Mouse (Mus musculus) hindbrain, postnatal 0 days (tissue): ENCODE results near the gene Ddias. TPM values are rescaled to one million over a fixed set of nuclear protein-coding genes. Genes with fewer than 3 reads are reported as not detected.

Experiments
- ATAC-seq: fragments of 200-750 bp; cut with Nextera tagmentation; 2 replicates; pipeline ENCODE4 v1.8.0; 2017; ENCODE audit warnings: mild to moderate bottlenecking, moderate TSS enrichment, moderate library complexity
- DNase-seq: peaks from one replicate; pipeline ENCODE4 v3.0.0-alpha.2; 2015; ENCODE audit warnings: low spot score
- H3K27ac ChIP-seq: fragments of 300-500 bp; sonication (generic); 2 replicates; pipeline ENCODE4 v1.5.1; 2014; ENCODE audit warnings: mild to moderate bottlenecking
- H3K27me3 ChIP-seq: fragments of 300-500 bp; sonication (generic); 2 replicates; pipeline ENCODE4 v1.6.1; 2014; ENCODE audit warnings: low read length, mixed read lengths; ENCODE audit not compliant: insufficient read depth
- H3K36me3 ChIP-seq: fragments of 300-500 bp; sonication (generic); 2 replicates; pipeline ENCODE4 v1.6.1; 2014; ENCODE audit warnings: low read length, mixed read lengths; ENCODE audit not compliant: insufficient read depth
- H3K4me1 ChIP-seq: fragments of 300-500 bp; sonication (generic); 2 replicates; pipeline ENCODE4 v1.6.1; 2014; ENCODE audit warnings: antibody characterized with exemption, low read length, mixed read lengths; ENCODE audit not compliant: insufficient read depth
- H3K4me2 ChIP-seq: fragments of 300-500 bp; sonication (generic); 2 replicates; pipeline ENCODE4 v1.6.1; 2014; ENCODE audit warnings: low read depth, mild to moderate bottlenecking, low read length, moderate library complexity, mixed read lengths
- H3K4me3 ChIP-seq: fragments of 300-500 bp; sonication (generic); 2 replicates; pipeline ENCODE4 v1.5.1; 2014; ENCODE audit warnings: low read length
- H3K9ac ChIP-seq: fragments of 300-500 bp; sonication (generic); replicated peaks from 2 replicates; pipeline ENCODE4 v1.6.1; 2014; ENCODE audit warnings: mild to moderate bottlenecking, low read length, moderate library complexity, mixed read lengths
- H3K9me3 ChIP-seq: fragments of 300-500 bp; sonication (generic); 2 replicates; pipeline ENCODE4 v1.6.1; 2016; ENCODE audit warnings: low read length, mixed read lengths
- CTCF ChIP-seq: IDR thresholded peaks from 2 replicates; pipeline ENCODE4 v1.5.1; 2016; ENCODE audit warnings: antibody characterized with exemption, control low read depth, low read depth
- WGBS: fragments of 180-500 bp; shearing (Covaris S2); extraction: QIAGEN DNeasy Blood & Tissue Kit; methylation state at CpG from one replicate; pipeline ENCODE4 v1.1.7; 2014; 5-methylcytosine and 5-hydroxymethylcytosine counted together
- polyA plus RNA-seq: library from polyadenylated mRNA; unstranded; fragments of >200 nt; fragmentation: Nextera tagmentation; extraction: Ambion mirVana; gene quantifications from 2 replicates; pipeline ENCODE4 v1.2.1, GENCODE M21; 2015
- total RNA-seq: library from RNA; depleted of rRNA; stranded (reverse); fragments of >200 nt; gene quantifications from 2 replicates; pipeline ENCODE4 v1.2.3, GENCODE M21; 2014

Gene Ddias
- total and polyA plus RNA-seq, 2 experiments from 2014 or later, result 1.8 to 3.8 TPM

DNA sequence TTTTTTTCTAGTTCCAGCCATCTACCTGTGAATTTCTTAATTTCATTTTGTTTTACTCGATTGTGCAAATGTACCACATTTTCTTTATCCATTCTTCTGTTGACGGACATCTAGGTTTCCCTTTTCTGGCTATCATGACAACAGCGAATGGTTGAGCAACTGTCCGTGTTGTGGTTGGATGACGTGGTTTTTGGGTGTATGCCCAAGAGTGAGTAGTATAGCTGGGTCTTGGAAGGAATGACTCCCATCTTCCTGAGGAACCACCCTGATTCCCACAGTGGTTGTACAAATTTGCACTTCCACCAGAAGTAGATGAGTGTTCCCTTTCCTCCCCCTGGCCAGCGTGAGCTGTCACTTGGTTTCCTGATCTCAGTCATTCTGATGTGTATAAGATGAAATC lies 41.7 kb downstream of the Ddias start:
- Histone ChIP-seq H3K4me3 (no peak overlapping the region), H3K36me3 (0 out of 2 replicates have a peak, but pooled peaks cover 3% of the 10 kb centered on the region), H3K4me1 (no peaks in the 10 kb centered on the region), H3K4me2 (no peak overlapping the region), H3K9me3 (no peaks in the 10 kb centered on the region), H3K27ac (no peak overlapping the region), H3K27me3 (no peaks in the 10 kb centered on the region), H3K9ac (no peak overlapping the region)
- WGBS, result 92% methylated on average over 6 of the region's 6 CpGs
- no peak for TF ChIP-seq CTCF
- DNase-seq (no peak), ATAC-seq (no peak)

DNA sequence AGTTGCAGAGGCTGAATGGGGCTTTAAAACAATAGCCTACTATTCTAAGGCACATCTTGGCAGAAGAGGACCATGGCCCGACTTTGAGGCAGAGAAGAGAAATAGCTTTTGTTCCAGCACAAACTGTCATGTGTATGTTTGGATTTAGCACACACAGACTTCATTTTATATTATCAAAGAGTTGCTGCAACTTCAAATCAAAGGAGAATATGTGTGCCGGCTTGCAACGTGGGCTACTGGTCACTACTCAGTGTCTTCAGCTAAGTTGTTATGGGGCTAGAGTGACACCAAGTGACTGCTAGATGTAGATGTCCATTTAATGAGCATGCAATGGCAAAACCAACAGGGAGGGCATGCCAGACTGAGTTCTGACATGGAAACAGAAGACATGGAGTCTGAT lies 46.1 kb downstream of the Ddias start:
- ATAC-seq, result peak; percentile 76; the same call in 1 of the 2 replicates
- Histone ChIP-seq H3K27ac (no peak overlapping the region), H3K4me1 (no peaks in the 10 kb centered on the region), H3K9ac (no peak overlapping the region), H3K9me3 (no peaks in the 10 kb centered on the region), H3K27me3 (no peaks in the 10 kb centered on the region), H3K4me2 (no peak overlapping the region), H3K36me3 (0 out of 2 replicates have a peak, but pooled peaks cover 3% of the 10 kb centered on the region), H3K4me3 (no peak overlapping the region)
- 24% methylated on average over 3 of the region's 3 CpGs for WGBS
- DNase-seq, result peak; percentile 63
- peak; percentile 67 for TF ChIP-seq CTCF

DNA sequence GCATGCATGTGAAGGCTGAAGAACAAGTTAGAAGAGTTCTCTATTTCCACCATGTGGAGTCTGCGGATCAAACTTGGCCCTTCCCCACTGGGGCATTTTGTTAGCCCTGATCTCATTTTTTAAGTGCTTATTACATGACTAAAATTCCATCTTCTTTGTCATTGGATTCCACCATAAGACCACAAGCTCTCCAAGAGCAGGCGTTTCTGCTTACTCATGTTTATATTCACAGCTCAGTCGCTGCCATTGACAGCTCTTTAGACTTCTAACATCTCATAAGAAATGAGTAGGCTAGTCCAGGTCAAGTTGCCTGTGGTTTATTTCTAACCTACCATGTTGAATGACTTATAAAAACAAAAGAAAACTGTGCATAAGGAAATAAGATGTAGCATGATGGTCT lies 47.8 kb downstream of the Ddias start:
- Histone ChIP-seq H3K4me1 (no peaks in the 10 kb centered on the region), H3K36me3 (0 out of 2 replicates have a peak, but pooled peaks cover 3% of the 10 kb centered on the region), H3K9me3 (no peaks in the 10 kb centered on the region), H3K9ac (no peak overlapping the region), H3K4me2 (no peak overlapping the region), H3K27me3 (no peaks in the 10 kb centered on the region), H3K27ac (no peak overlapping the region), H3K4me3 (no peak overlapping the region)
- ATAC-seq, result no peak
- DNase-seq, result no peak
- no peak for TF ChIP-seq CTCF
- WGBS, result 95% methylated on average over 3 of the region's 3 CpGs

DNA sequence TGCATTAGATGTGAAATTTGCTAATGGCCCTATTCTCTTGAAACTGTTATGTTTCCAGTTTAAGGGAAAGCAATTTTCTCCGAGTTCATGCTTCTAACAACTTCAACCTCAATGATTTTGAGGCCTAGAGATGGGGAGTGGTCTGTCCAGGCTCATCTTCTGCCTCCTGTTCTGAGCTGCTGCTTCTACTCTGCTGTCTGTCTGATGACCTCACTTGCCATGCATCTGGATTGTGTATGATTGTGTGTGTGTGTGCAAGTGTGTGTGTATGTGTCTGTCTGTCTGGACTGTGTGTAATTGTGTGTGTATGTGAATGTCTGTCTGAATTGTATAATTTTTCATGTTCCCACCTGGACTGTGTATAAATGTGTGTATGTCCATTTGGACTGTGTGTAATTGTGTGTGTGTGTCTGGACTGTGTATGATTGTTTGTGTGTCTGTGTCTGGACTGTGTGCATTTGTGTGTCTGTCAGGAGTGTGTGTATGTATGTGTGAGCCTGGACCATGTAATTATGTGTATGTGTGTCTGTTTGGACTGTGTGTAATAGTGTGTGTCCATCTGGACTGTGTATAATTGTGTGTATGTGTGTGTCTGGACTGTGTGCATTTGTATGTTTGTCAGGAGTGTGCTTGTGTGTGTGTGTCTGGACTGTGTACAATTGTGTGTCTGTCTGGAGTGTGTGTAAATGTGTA lies 51.5 kb downstream of the Ddias start:
- H3K27me3 ChIP-seq, result no peaks in the 10 kb centered on the region
- H3K27ac ChIP-seq, result no peak overlapping the region
- 58% methylated on average over 1 of the region's 1 CpGs for WGBS
- no peak overlapping the region for H3K9ac ChIP-seq
- H3K4me2 ChIP-seq, result no peak overlapping the region
- H3K4me3 ChIP-seq, result no peak overlapping the region
- ATAC-seq (peak; percentile 45; the same call in 1 of the 2 replicates), DNase-seq (no peak)
- no peak for TF ChIP-seq CTCF
- H3K4me1 ChIP-seq, result no peaks in the 10 kb centered on the region
- no peaks in the 10 kb centered on the region for H3K9me3 ChIP-seq
- no peaks in the 10 kb centered on the region for H3K36me3 ChIP-seq

DNA sequence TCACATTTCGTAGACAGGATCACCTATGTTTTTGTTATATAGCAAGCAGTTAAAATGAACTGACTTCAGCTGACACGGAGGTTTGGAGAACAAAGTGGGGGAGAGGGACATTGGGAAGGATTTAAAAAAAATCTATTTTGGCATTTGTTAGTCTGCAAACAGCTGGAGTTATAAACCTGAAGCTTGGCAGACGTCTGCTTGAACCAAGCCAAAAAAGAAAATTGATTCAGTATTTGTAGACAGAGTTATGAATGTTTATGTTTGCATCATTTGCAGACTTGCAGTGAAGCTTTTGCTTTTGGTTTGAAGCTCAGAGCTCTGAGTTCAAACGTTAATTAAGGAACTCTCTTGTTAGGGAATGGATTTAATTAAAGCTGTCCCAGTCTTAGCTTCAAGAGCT lies 52.2 kb downstream of the Ddias start:
- Histone ChIP-seq H3K36me3 (no peaks in the 10 kb centered on the region), H3K27me3 (no peaks in the 10 kb centered on the region), H3K9ac (no peak overlapping the region), H3K27ac (no peak overlapping the region), H3K9me3 (no peaks in the 10 kb centered on the region), H3K4me3 (no peak overlapping the region), H3K4me1 (no peaks in the 10 kb centered on the region), H3K4me2 (no peak overlapping the region)
- no peak for ATAC-seq
- no peak for TF ChIP-seq CTCF
- WGBS, result 48% methylated on average over 4 of the region's 4 CpGs
- DNase-seq, result no peak

DNA sequence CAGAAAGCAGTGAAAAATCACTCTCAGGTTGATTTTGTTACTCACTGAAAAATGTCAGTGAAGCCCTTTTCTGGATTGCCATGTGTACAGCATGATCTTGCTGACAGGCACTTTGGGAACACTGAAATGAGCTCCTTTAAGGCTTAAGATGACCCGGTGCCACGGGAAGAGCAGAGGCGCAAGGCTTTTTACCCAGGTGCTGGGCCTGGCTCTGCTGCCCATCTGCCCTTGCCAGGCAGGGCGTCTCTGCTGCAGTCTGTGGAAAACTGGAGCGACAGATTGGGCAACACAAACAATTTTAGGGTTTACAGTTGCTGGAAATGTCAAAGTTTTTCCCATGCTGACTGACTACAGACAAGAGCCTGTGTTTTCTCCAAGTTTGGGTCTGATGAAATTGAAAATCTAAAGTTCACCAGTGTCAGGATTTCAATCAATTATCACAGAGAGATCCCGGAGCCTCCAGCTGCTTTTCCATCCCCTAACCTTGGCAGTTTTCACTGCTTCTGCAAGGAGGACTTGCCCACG lies 53.0 kb downstream of the Ddias start:
- no peak overlapping the region for H3K9ac ChIP-seq
- DNase-seq (no peak), ATAC-seq (no peak)
- H3K9me3 ChIP-seq, result no peaks in the 10 kb centered on the region
- no peaks in the 10 kb centered on the region for H3K36me3 ChIP-seq
- no peaks in the 10 kb centered on the region for H3K27me3 ChIP-seq
- no peak overlapping the region for H3K4me2 ChIP-seq
- WGBS, result 69% methylated on average over 7 of the region's 7 CpGs
- H3K4me1 ChIP-seq, result no peaks in the 10 kb centered on the region
- H3K4me3 ChIP-seq, result no peak overlapping the region
- no peak for TF ChIP-seq CTCF
- H3K27ac ChIP-seq, result no peak overlapping the region

DNA sequence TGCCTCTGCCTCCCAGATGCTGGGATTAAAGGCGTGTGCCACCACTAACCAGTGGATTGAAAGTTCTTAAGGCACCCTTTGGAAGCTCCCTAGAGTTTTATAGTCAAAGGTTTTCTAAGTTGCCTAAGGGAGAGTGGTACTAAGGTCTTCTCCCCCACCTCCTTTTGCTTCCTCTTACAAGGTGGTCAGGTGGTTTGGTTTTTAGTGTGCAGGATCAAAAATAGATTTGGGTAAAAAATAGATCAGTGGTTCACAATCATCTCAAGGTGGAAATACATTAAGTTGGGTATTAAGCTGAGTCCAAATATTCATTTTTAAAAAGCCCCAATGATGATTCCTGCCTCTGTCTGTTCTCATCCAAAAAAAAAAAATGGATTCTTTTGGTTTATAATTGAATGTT lies 53.6 kb downstream of the Ddias start:
- ATAC-seq, result no peak
- Histone ChIP-seq H3K4me3 (no peak overlapping the region), H3K4me2 (no peak overlapping the region), H3K9ac (no peak overlapping the region), H3K27ac (no peak overlapping the region), H3K27me3 (no peaks in the 10 kb centered on the region), H3K36me3 (no peaks in the 10 kb centered on the region), H3K4me1 (no peaks in the 10 kb centered on the region), H3K9me3 (no peaks in the 10 kb centered on the region)
- 95% methylated on average over 1 of the region's 1 CpGs for WGBS
- no peak for TF ChIP-seq CTCF
- DNase-seq, result no peak
